In genomic region chr8:57966676-57967075, GRCm38 (mm10) we compare ENCODE assay signal across 9 mouse cellular contexts.
DNase-seq lines count a peak whose midpoint lies in the region; ATAC-seq and TF ChIP-seq lines count a peak whose summit lies in the region.
"Had no signal": no experiment of that assay in that cellular context is flagged by ENCODE, and none has a peak within 500 bp of the region (broad histone marks: within the 10 kb centered on the region; RNA-seq: fewer than 3 reads in every experiment).

No protein-coding gene starts in this region.

- H3K9ac ChIP-seq in hindbrain, embryonic 12.5 days = no peak overlapping the region
- H3K9ac ChIP-seq in midbrain, embryonic 11.5 days (ENCODE audit: low read length) = no peak overlapping the region
- no peak overlapping the region for H3K9ac ChIP-seq in midbrain, embryonic 16.5 days (ENCODE audit: low read depth, low read length)

- no peaks in the 10 kb centered on the region for H3K36me3 ChIP-seq in hindbrain, embryonic 10.5 days
- H3K36me3 ChIP-seq in hindbrain, embryonic 12.5 days = no peaks in the 10 kb centered on the region
- H3K36me3 ChIP-seq in midbrain, embryonic 11.5 days (ENCODE audit: control insufficient read depth, insufficient read depth, low read length) = no peaks in the 10 kb centered on the region
- H3K36me3 ChIP-seq in midbrain, embryonic 16.5 days (ENCODE audit: control insufficient read depth, insufficient read depth, low read length) = no peaks in the 10 kb centered on the region

- H3K27ac ChIP-seq in hindbrain, embryonic 10.5 days = no peak overlapping the region
- no peak overlapping the region for H3K27ac ChIP-seq in hindbrain, embryonic 12.5 days
- no peak overlapping the region for H3K27ac ChIP-seq in midbrain, embryonic 11.5 days (ENCODE audit: low read depth, low read length)
- no peak overlapping the region for H3K27ac ChIP-seq in midbrain, embryonic 16.5 days (ENCODE audit: low read length)
- H3K27ac ChIP-seq in bone marrow macrophage, adult 2 months (ENCODE audit: insufficient read depth, low read depth, low read length) = no peak overlapping the region

- peaks cover 9% of the 10 kb centered on the region for H3K4me1 ChIP-seq in hindbrain, embryonic 10.5 days (replicated peaks)
- H3K4me1 ChIP-seq in hindbrain, embryonic 12.5 days = 0 out of 2 replicates have a peak, but pooled peaks cover 2% of the 10 kb centered on the region
- H3K4me1 ChIP-seq in midbrain, embryonic 11.5 days (ENCODE audit: control insufficient read depth, insufficient read depth, low read length) = no peaks in the 10 kb centered on the region
- no peaks in the 10 kb centered on the region for H3K4me1 ChIP-seq in midbrain, embryonic 16.5 days (ENCODE audit: control insufficient read depth, insufficient read depth, low read length)
- no peaks in the 10 kb centered on the region for H3K4me1 ChIP-seq in bone marrow macrophage, adult 2 months (ENCODE audit: control insufficient read depth, insufficient read depth, low read length)

- peak; percentile 33 for DNase-seq in hindbrain, embryonic 10.5 days (ENCODE audit: low spot score)
- peak; percentile 85 for DNase-seq in midbrain, embryonic 11.5 days (ENCODE audit: low spot score, missing footprints)
- peak; percentile 27 for DNase-seq in retina, postnatal 1 day
- no peak for DNase-seq in thymus, postnatal 10 days (ENCODE audit: low spot score in 2 of 2)
- no peak for DNase-seq in layer of hippocampus, postnatal 36 days
- DNase-seq: kidney, postnatal 14 days had no signal

- no peak for ATAC-seq in hindbrain, embryonic 12.5 days (ENCODE audit: low FRiP score)
- ATAC-seq in midbrain, embryonic 11.5 days (ENCODE audit: low FRiP score) = no peak
- ATAC-seq in midbrain, embryonic 16.5 days = no peak

- H3K4me3 ChIP-seq in hindbrain, embryonic 10.5 days = no peak overlapping the region
- H3K4me3 ChIP-seq in hindbrain, embryonic 12.5 days = no peak overlapping the region
- no peak overlapping the region for H3K4me3 ChIP-seq in midbrain, embryonic 11.5 days (ENCODE audit: low read depth, low read length)
- H3K4me3 ChIP-seq in midbrain, embryonic 16.5 days (ENCODE audit: low read depth, low read length) = no peak overlapping the region
- H3K4me3 ChIP-seq in bone marrow macrophage, adult 2 months (ENCODE audit: insufficient read depth, low read length) = no peak overlapping the region

- no peaks in the 10 kb centered on the region for H3K27me3 ChIP-seq in hindbrain, embryonic 10.5 days (ENCODE audit: insufficient read depth, poor library complexity, severe bottlenecking)
- H3K27me3 ChIP-seq in hindbrain, embryonic 12.5 days = no peaks in the 10 kb centered on the region
- H3K27me3 ChIP-seq in midbrain, embryonic 11.5 days (ENCODE audit: control insufficient read depth, insufficient read depth, low read length) = no peaks in the 10 kb centered on the region
- H3K27me3 ChIP-seq in midbrain, embryonic 16.5 days (ENCODE audit: control insufficient read depth, insufficient read depth, low read depth, low read length) = no peaks in the 10 kb centered on the region

- no peak overlapping the region for H3K4me2 ChIP-seq in hindbrain, embryonic 12.5 days (replicated peaks)
- no peak overlapping the region for H3K4me2 ChIP-seq in midbrain, embryonic 11.5 days
- H3K4me2 ChIP-seq in midbrain, embryonic 16.5 days (ENCODE audit: low read length) = no peak overlapping the region

- WGBS in hindbrain, embryonic 10.5 days = 20% methylated on average over 6 of the region's 6 CpGs
- WGBS in hindbrain, embryonic 12.5 days = 26% methylated on average over 6 of the region's 6 CpGs
- 20% methylated on average over 6 of the region's 6 CpGs for WGBS in midbrain, embryonic 11.5 days
- WGBS in midbrain, embryonic 16.5 days = 19% methylated on average over 6 of the region's 6 CpGs

- H3K9me3 ChIP-seq in hindbrain, embryonic 10.5 days = no peaks in the 10 kb centered on the region
- H3K9me3 ChIP-seq in hindbrain, embryonic 12.5 days (replicated peaks) = no peaks in the 10 kb centered on the region
- no peaks in the 10 kb centered on the region for H3K9me3 ChIP-seq in midbrain, embryonic 11.5 days (ENCODE audit: control insufficient read depth, low read length)
- H3K9me3 ChIP-seq in midbrain, embryonic 16.5 days (replicated peaks; ENCODE audit: control insufficient read depth, low read length, poor library complexity, severe bottlenecking) = no peaks in the 10 kb centered on the region

- peak; percentile 37 for TF ChIP-seq CTCF in bone marrow macrophage, adult 2 months (IDR thresholded peaks at IDR 0.05; ENCODE audit: low read depth, low read length)

- TF ChIP-seq POLR2A in bone marrow macrophage, adult 2 months (IDR thresholded peaks at IDR 0.05; ENCODE audit: borderline replicate concordance, low read depth, low read length) = no peak

Comparison
In these comparisons a context has a peak if more than half of its experiments do, and no peak if none do; other contexts are left out.
1. DNase-seq: peak in hindbrain, embryonic 10.5 days (single experiment), midbrain, embryonic 11.5 days (single experiment) and retina, postnatal 1 day (single experiment); none in thymus, postnatal 10 days (0 of 2) and layer of hippocampus, postnatal 36 days (0 of 2).